Mouse (Mus musculus): ENCODE results near the gene Cdc40.
"Not testable (repeated sequence)": the region's sequence is repeated elsewhere in the genome, so short reads cannot be mapped to it uniquely, and the experiment has no call there.

Gene Cdc40

GRCm38 (mm10) chr10:40857599-40857998, 25.5 kb downstream of the Cdc40 start:
- DNase-seq = no peak

GRCm38 (mm10) chr10:40856703-40857102, 26.4 kb downstream of the Cdc40 start:
- DNase-seq = no peak

DNA sequence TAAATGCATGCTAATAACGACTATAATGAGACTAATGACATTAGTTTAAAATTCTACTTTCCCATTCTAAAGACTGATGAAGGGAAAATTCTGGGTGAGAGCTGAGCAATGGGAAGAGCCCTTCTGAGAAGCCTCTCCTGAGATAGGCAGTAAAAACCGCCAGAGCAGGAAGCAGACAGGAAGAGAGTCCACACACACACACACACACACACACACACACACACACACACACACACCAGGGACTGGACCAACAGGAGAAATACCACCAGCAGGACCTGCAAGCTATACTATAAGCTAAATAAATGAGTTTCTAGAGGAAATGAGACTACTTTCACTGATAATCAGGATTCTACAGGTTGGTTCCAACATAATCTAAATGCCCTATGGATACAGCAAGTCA, 27.5 kb downstream of the Cdc40 start:
- DNase-seq = no peak

DNA sequence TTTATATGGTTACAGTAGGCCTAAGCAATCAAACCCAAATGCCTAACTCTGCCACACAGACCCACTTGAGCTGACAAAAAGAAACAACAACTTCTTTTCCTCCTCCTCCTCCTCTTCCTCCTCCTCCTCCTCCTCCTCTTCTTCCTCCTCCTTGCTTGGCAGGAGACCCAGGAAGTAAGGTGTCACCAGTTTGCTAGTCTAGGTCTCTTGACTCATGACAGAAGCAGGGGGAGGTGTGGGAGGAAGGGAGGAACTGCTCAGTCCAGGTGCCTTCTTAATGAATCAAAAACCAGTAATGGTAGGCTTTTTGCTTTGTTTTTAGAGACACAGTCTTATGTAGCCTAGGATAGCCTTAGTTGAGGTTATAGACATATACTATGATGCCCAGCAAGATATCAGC, 32.0 kb downstream of the Cdc40 start:
- peak in 1 of 2 experiments; percentile 12 for DNase-seq

DNA sequence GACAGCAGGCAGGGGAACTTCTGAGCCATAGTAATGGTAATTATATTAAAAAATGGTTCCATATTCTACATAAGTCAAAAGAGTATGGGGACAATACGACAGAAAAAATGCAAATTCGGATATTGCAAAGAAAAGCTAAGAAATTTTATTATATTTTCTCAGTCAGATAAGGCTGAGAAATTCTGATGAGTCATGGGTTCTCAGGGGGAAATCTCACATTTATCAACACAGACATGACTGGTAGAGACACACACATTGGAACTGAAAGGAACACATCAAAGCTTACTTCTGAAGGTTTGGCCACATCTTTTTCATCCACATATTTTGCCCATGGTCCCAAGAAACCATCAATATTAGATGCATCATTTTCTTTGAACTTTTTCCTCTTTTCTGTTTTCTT, 32.5 kb downstream of the Cdc40 start:
- DNase-seq = no peak

DNA sequence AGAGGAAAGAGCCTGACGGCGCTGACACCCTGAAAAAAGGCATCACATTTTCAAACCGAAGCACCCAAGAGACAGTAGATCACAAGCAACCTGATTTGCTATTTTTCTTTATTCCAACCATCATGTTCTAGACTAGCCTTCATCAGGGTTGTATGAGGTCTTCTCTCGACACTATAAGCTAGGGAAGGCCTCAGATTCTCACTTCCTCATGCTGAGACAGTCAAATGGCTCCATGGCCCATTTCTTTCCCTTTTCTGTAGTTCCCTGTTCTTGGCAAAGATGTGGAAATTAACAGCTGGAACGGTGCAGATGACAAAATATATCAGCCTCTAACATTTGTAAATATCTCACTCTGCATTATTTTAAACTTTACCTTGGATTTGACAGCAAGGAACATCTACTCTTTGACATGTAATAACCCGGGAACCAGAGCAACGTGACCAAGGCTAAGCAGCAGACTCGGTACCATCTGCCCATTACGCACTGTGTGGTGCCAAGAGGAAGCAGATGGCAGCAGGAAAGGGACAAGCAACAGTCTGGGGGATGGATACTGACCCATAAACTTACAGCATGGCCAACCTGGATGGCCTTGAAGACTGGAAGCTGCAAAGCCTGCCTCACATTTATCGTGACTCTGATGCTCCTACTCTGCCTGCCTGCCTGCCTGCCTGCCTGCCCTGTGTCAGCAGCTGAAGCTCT, 35.8 kb downstream of the Cdc40 start:
- DNase-seq = no peak

- no peak for DNase-seq
Measured at GRCm38 (mm10) chr10:40845626-40846025, 37.5 kb downstream of the Cdc40 start.

GRCm38 (mm10) chr10:40844546-40844945, 38.6 kb downstream of the Cdc40 start:
- DNase-seq = no peak

- DNase-seq = no peak
Measured at GRCm38 (mm10) chr10:40843841-40844240, 39.3 kb downstream of the Cdc40 start.

DNA sequence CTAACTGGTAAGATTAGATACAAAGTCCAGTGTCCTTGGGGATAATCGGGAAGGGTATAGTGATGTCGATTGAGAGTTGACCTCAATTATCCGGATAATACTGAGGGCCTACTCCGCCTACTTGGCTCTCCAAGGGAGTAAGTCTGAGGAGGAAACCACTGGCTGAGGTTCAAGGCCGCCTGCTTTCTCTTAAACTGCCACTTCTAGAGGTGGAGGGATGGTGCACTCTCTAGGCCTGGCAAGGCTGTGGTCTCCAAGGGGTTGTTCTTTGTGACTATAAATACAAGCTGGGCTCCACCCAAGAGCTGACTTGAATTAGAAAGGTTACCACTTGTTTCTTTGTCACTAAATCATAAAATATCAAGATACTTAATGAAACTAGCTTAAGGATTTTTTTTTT, 43.0 kb downstream of the Cdc40 start:
- no peak for DNase-seq

GRCm38 (mm10) chr10:40831267-40831666, 51.8 kb downstream of the Cdc40 start:
- DNase-seq = no peak

DNA sequence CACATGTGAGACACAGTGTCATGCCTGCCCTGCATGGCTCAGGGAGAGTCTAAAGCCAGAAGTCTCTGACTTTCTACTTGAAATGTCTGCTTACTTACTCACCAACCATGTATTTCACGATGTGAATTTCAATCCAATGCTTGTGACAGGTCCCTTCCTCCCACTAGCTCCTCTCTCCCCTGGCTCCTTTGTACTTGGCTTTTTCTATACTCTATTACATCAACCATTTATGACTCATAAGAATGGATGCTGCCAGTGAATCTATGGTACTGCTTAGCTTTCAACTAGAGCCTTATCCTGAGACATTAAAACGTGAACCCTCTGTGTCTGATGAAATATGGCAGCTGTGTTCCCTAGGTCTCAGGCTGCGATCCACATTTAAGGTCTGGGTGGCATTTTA, 52.8 kb downstream of the Cdc40 start:
- DNase-seq = no peak

DNA sequence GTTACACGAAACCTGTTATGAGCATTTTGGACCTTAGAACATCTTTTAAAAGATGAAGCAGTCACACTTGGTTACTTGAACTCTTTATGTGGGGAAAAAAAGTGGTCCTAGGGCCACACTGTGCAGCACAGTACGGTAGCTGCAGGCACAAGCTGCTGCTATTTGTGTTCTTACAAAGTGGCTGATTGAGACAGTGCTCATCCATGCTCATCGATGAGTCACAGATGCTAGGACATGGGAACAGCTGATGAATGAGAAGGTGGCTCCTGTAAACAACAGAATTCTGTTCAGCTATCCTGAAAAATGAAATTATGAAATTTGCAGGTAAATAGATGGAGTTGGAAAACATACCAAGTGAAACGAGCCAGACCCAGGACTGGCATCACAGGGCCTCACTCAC, 55.4 kb downstream of the Cdc40 start:
- DNase-seq = no peak

DNA sequence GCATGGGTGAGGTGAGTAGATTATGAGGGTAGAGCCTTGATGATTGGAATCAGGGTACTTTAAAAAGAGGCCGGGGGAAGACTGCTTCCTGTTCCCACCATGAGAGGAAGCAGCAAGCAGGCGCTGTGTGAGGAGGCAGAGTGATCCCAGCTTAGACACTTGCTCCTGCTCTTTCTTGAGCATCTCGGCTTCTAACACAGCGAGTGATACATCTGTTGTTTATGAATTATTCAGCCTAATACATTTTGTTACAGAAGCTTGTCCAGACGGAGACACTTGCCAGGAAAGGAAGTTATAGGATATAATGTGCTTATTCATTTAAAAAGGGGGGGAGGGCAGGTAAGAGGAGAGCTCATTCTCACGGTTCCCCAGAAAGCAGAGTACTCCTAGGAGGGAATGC, 57.2 kb downstream of the Cdc40 start:
- DNase-seq = no peak

GRCm38 (mm10) chr10:40816471-40816870, 66.6 kb downstream of the Cdc40 start:
- DNase-seq = no peak

DNA sequence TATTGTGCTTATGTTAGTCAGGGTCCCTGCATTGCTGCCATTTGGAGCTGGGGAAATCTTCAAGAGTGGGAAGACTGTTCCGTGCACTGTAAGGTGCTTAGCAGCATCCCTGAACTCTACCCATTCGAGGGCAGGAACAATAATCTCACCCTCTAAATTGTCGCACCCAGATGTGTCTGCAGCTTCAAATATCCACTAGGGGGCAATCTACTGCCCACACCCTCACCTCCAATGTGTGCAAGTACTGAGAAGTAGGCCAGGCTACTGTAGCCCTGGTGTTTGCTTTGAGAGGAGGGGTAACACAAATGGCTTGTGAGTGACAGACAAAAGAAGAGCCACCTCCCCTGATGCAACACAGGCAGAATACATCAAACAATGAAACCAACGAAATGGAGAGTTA, 69.5 kb downstream of the Cdc40 start:
- no peak for DNase-seq

GRCm38 (mm10) chr10:40809411-40809910, 73.7 kb downstream of the Cdc40 start:
- DNase-seq = not testable (repeated sequence)

DNA sequence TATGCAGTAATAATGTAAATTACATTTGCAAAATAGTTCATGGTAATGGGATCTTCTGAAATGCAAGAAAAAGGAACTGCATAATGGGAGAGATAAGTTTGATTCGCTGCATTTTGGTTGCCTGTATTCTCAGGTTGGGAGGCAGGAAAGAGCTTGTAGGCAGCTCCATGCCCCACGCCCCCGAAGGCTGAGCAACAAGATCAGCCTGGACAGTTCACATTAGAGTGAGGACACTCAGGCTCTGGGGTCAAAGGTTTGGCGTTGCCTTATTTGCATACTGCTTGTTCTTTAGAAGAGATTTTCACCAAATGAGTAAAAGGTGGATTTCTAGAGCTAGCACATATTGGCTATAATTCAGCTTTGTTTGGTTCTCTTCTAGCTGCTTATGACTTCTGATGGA, 76.9 kb downstream of the Cdc40 start:
- no peak for DNase-seq

DNA sequence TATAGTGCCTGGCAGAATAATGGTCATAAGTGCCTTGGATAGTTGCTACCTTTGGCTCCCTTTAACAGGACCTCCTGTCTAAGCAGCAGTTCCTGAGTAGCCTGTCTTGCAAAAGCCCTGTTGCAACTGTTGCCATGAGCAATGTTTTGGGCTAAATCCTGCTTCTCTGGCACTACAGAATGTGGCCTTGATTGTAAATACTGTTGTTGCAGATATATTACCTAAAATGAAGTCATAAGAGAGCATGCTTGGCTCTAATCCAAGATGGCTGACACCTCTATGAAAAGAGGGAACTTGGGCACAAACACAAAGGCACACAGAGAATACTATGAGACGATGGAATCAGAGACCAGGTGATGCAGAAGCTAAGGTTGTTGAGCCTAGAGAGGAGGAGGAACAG, 77.9 kb downstream of the Cdc40 start:
- no peak for DNase-seq

DNA sequence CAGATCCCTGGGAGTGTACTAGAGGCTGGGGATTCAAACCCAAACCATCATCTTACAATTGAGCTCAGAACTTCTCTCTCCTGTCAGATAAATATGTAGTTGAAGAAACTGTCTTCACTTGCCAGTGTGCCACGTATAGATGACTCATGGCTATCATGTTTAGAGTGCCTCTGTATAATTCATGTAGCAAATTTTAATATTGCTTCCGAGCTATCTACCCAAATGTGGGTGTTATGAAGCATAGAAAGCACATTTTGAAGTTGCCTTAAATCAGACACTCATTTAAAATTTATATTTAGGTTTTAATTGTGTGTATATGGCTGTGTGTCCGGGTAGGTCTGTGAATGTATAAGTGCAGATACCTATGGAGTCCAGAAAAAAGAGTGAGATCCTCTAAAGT, 91.0 kb downstream of the Cdc40 start:
- DNase-seq = no peak

- no peak for DNase-seq
Measured at GRCm38 (mm10) chr10:40790406-40790805, 92.7 kb downstream of the Cdc40 start.
